Mouse (Mus musculus) limb, embryonic 13.5 days (tissue): Measurements from ENCODE around the gene Ercc1. TPM values are rescaled to one million over a fixed set of nuclear protein-coding genes. Genes with fewer than 3 reads are reported as not detected.

ENCODE experiments used
- microRNA counts: library from miRNA; unstranded; fragments of <30 nt; microRNA quantifications from one replicate; lab custom pipeline; 2016
- microRNA-seq: library from miRNA; unstranded; fragments of <30 nt; microRNA quantifications from one replicate; pipeline ENCODE4, GENCODE M21; 2016
- polyA plus RNA-seq: library from polyadenylated mRNA; unstranded; fragments of >200 nt; fragmentation: Nextera tagmentation; extraction: Ambion mirVana; gene quantifications from 2 replicates; pipeline ENCODE4 v1.2.1, GENCODE M21; 2015

Ercc1 gene
- polyA plus RNA-seq, 1 experiment from 2014 or later: 96.4 TPM

MicroRNAs within 50 kb of the gene (microRNA counts, 519-probe panel; counts per million panel counts)
- not detected for microRNA mmu-miR-343 (lab: Ali Mortazavi, UCI)

Small RNA genes within 50 kb of the gene (microRNA-seq; reads per million reads assigned to microRNA genes)
- gene Mir343: not detected

Other genes with a start within 250 kb of the Ercc1 start
- gene Gm4969, start 226.4 kb upstream of the Ercc1 start, polyA plus RNA-seq: 4.2 and 4.3 TPM in 2 replicates
- 16.8 and 19.1 TPM in 2 replicates for gene Fbxo46, start 224.9 kb upstream of the Ercc1 start, polyA plus RNA-seq
- 17.1 and 18.1 TPM in 2 replicates for gene Qpctl, start 195.5 kb upstream of the Ercc1 start, polyA plus RNA-seq
- gene Snrpd2, start 195.1 kb upstream of the Ercc1 start, polyA plus RNA-seq: 146 and 149 TPM in 2 replicates
- gene Gipr, start 178.7 kb upstream of the Ercc1 start, polyA plus RNA-seq: 0.29 and 0.41 TPM in 2 replicates
- gene Eml2, start 168.4 kb upstream of the Ercc1 start, polyA plus RNA-seq: 5.2 and 5.5 TPM in 2 replicates
- gene Gpr4, start 132.2 kb upstream of the Ercc1 start, polyA plus RNA-seq: 4.6 and 6.2 TPM in 2 replicates
- 35.2 and 35.7 TPM in 2 replicates for gene Opa3, start 116.4 kb upstream of the Ercc1 start, polyA plus RNA-seq
- 68.9 and 69.0 TPM in 2 replicates for gene Vasp, start 73.0 kb upstream of the Ercc1 start, polyA plus RNA-seq
- not detected in 2 replicates for gene Ppm1n, start 64.7 kb upstream of the Ercc1 start, polyA plus RNA-seq
- gene Rtn2, start 62.2 kb upstream of the Ercc1 start, polyA plus RNA-seq: 20.2 and 20.9 TPM in 2 replicates
- 0.23 and 0.27 TPM in 2 replicates for gene Fosb, start 34.7 kb upstream of the Ercc1 start, polyA plus RNA-seq
- gene Cd3eap, start 14.7 kb downstream of the Ercc1 start, polyA plus RNA-seq: 29.9 and 31.8 TPM in 2 replicates
- gene Ppp1r13l, start 15.0 kb downstream of the Ercc1 start, polyA plus RNA-seq: 9.0 and 9.6 TPM in 2 replicates
- gene Ercc2, start 37.2 kb downstream of the Ercc1 start, polyA plus RNA-seq: 18.2 and 18.3 TPM in 2 replicates
- 8.3 and 8.6 TPM in 2 replicates for gene Klc3, start 59.3 kb downstream of the Ercc1 start, polyA plus RNA-seq
- 3.2 and 4.7 TPM in 2 replicates for gene Ckm, start 60.0 kb downstream of the Ercc1 start, polyA plus RNA-seq
- gene Mark4, start 114.0 kb downstream of the Ercc1 start, polyA plus RNA-seq: 9.8 and 10.3 TPM in 2 replicates
- gene Exoc3l2, start 118.6 kb downstream of the Ercc1 start, polyA plus RNA-seq: 1.1 and 1.3 TPM in 2 replicates
- 2.5 TPM in 2 replicates for gene Bloc1s3, start 163.6 kb downstream of the Ercc1 start, polyA plus RNA-seq
- 67.5 and 67.8 TPM in 2 replicates for gene Trappc6a, start 163.6 kb downstream of the Ercc1 start, polyA plus RNA-seq
- gene Nkpd1, start 173.1 kb downstream of the Ercc1 start, polyA plus RNA-seq: 0.10 and 0.11 TPM in 2 replicates
- 22.4 and 26.2 TPM in 2 replicates for gene Ppp1r37, start 218.3 kb downstream of the Ercc1 start, polyA plus RNA-seq
- gene Zfp296, start 232.5 kb downstream of the Ercc1 start, polyA plus RNA-seq: 0.36 and 0.73 TPM in 2 replicates
- 167 and 179 TPM in 2 replicates for gene Gemin7, start 232.8 kb downstream of the Ercc1 start, polyA plus RNA-seq